Mouse (Mus musculus) liver, embryonic 14.5 days (tissue): ENCODE data around the gene Gm45799.

Experiments
- CTCF ChIP-seq: IDR thresholded peaks from 2 replicates; pipeline ENCODE4 v1.5.1; 2016; ENCODE audit warnings: antibody characterized with exemption, low read depth, control low read depth
- EP300 ChIP-seq: IDR thresholded peaks from 2 replicates; pipeline ENCODE4 v1.6.1; 2016; ENCODE audit warnings: antibody characterized with exemption, low read depth

DNA sequence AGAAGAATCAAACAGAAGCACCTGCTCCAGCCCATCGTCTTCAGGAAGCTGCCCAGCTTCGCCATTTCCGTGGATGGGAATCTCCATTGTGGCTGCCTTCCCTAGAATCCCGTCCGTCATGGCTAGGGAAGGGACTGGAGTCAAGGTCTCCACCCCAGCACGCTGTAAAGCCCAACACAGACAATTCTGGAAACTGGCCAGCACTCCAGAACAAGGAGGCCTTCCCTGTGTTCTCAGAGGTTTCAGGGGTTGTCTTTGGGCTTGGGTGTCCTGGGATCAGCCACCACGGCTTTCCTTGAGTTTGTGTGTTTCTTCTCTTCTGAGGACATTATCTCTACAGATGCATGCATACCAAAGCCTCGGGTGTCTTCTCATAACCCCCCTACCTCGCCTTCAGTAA, 1.0 kb upstream of the Gm45799 start:
- TF ChIP-seq CTCF = no peak
- no peak for TF ChIP-seq EP300
